Mouse (Mus musculus) ZHBTc4 (cell line): Measurements from ENCODE around the gene Krt24.
A peak's percentile ranks its signal among the peaks of the same experiment; 100 is the strongest.

Experiments
- DNase-seq: peaks from one replicate; pipeline ENCODE4 v3.0.0-alpha.2; 2011; ENCODE audit warnings: low read depth, low spot score

Gene Krt24

DNA sequence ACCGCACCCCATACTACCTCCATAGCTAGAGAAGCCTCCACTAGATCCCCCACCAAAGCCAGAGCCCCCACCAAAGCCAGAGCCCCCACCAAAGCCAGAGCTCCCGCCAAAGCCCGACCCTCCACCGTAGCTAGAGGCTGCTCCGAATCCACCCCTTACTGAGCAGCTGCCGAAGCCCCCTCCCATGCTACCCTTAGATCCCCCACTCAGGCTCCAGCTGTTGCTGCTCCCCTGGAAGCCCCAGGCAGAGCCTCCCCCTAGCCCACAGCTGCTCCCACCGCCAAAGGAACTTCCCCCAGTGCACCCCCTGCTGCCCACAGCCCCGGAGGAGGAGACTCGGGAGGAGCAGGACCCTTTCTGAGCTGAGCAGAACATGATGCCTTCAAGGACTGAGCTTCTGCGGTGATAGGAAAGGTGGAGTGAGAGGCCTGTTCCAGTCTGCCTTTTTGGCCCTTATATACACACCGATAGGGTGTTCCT, at the start of gene Krt24:
Gene Krt24 (minus strand): TSS at position 430 of the 480 bp plus-strand sequence.
- DNase-seq: no peak

DNA sequence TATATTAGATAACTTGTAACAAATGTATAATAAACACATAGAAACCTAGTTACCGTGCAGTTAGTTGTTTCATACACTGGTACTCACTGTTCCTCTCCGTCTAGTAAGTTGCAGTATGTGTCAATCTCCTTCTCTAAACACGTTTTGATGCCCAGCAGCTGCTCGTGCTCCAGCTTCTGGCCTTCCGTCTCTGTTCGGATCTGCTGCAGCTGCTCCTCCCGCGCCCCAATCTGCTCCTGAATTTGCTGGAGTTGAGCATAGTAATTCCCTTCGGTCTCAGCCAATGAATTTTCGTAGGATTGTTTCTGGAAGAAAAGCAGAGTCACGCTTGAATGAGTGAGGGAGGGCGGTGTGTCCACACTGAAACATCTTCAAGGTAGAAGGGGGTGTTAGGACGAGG, 48.4 kb upstream of the Krt24 start:
- DNase-seq: no peak

DNA sequence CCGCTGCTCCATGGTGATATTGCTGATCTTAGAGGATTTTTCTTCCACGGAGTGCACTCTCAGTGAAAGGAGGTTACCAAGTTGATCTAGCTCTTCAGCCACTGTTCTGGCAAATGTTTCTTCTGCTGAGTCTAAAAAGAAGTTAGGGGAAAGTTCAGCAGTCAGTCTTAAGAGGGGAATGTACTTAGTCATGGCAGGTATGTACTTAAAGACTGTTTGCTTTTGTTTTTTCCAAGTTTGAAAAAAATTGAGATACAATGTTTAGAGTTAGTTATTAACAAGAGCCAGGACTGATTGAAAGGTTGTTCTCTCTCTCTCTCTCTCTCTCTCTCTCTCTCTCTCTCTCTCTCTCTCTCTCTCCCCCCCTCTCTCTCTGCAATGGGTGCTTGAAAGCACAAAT, 44.6 kb upstream of the Krt24 start:
- DNase-seq: no peak

DNA sequence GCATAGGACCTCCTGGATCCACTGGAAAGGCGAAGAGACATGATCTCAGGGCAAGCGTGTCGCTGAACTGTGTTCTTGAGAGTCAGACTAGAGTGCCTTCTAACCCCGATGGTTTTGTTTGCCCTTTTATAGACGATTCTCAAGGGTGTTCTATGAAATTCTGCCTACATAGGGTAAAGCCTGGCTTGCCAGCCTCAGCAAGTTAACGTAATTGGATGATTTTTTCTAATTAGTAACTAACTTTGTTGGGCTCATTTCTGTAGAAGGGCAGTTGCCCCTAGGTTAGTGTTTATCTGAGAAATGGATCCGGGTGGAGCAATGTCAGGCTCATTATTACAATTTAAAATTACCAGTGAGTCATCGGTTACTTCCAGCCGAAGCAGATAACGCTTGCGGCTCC, 37.8 kb upstream of the Krt24 start, which contains the start of gene Krt25:
Gene Krt25 (minus strand): TSS at position 101 of the 400 bp plus-strand sequence.
- no peak for DNase-seq

DNA sequence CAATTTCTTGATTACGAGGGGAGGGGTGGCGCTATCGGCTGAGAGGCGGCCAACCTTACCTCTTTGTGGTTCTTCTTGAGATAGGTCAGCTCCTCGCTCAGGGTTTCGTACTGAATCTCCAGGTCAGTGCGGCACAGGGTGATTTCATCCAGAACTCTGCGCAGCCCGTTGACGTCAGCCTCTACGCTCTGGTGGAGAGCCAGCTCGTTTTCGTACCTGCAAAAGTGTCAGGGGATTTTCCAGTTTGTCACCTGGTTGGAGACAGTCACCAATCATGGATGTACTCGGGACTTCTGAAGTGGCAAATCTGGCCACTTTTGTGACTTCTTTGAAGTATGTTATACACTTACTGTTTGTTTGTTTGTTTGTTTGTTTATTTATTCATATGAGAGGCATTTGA, 36.0 kb upstream of the Krt24 start:
- no peak for DNase-seq

DNA sequence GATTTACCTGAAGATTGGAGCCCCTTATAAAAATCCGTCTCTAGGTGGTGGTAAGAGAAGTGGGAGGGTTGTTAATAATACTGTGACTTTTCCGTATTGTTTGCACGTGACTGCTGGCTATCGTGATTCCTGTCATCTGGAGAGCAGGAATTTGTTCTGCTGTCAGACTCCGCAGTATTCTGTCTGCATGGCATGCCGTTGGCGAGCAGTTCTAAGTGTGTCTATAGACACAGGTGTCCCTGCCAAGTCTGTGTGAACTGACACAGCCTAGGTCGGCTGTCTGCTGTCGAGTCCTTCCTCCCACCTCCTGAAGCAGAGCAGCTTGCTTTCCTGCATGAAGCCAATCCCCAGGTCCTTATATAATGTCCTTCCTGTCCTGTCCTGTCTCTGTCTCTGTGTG, 34.1 kb upstream of the Krt24 start:
- DNase-seq: no peak

DNA sequence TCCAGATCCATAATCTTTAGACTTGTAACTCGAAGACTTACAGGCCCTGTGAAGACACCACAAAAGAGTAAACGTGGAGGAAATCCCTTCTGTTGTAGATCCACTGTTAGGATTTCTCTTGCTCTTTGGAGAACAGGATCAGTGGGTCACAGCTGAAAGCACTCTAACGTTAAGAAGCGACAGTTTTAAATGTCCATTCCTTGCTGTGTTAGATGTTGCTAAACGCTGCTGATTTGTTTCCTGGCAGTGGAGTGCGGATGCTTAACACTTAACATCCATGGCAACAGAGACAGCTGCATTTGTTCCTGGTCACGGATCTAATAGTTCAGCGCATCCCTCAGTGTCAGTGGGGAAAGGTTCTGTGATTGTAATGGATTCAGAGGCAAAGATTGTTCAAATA, 31.5 kb upstream of the Krt24 start:
- no peak for DNase-seq

DNA sequence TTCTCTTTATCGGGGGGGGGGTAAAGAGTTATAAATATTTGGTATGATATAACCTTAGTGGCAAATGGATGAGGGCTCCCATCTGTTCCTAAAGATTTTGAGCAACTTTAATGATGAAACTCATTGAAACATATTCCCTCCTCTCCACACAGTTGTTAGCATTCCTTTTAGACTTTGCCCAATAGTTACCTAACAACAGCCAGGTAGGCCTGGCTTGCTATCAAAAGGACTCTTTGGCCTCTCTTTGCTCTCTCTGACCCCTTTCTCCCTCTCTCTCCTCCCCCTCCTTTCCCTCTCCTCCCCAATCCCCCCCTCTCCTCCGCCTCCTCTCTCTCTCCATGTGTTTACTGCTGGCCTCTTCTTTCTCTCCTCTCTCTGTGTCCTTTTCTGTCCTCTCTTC, 29.5 kb upstream of the Krt24 start:
- DNase-seq: no peak

DNA sequence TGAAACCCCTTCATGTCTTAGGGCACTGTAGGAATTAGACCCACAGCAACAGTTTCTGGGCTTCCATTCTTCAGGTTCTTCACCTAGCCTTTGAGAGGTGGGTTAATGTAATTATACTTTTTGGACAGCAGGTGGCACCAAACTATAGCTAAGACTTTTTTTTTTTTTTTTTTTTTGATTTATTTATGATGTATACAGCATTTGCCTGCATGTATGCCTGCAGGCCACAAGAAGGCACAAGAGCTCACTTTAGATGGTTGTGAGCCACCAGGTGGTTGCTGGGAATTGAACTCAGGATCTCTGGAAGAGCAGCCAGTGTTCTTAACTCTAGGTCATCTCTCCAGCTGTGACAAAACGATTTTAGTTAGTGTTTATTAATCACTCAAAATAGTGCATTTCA, 25.8 kb upstream of the Krt24 start:
- DNase-seq: peak; percentile 67

DNA sequence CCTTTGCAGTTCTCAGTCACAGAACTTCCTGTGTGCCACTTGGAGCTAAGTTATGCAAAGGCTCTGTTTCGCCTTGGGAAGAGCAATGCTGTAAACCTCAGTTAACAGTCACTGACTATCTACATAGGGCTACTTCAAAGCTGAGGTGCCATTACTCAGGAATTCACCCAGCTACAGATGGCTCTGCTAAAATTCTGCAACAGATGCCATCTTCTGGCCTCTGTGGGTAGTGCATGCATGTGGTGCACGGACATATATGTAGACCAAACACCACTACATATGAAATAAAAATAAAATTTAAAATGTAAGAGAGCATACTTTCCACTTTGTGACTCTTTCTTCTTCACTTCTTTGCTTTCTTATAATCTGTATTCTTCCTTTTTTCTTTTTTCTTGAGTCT, 22.5 kb upstream of the Krt24 start:
- DNase-seq: peak; percentile 86

DNA sequence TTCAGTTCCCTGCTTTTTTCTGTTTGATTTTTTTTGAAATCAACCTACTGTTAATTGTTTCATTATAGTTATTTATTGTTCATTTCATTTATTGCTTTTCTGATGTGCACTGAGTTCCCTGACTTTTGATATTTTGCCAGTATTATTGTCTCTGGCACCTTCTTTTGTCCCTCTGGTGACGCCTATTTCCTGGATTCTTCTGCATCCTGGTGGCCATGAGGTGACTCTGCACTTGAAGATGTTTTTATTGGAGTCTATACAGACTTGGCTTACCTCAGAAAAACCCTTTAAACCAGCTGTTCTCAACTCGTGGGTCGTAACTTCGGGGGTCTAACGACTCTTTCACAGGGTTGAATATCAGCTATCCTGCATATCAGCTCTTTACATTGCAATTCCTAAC, 10.0 kb upstream of the Krt24 start:
- DNase-seq: no peak

DNA sequence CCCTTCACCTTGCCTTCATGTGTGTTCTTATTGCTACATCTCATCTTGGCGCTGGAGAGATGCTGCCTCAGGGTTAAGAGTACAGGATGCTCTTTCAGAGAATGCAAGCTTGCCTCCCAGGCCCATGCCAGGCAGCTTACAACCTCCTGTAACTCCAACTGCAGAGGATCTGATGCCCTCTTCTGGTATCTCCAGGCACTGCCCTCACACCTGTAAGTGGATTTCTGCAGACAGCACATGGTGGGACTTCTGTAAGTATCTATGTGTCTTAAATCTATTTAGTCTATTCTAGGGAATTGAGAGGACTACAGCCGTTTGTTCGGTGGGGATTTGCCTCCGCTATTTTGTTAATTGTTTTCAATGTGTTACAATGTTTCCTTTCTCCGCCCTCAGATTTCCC, 7.8 kb upstream of the Krt24 start:
- DNase-seq: peak; percentile 58

DNA sequence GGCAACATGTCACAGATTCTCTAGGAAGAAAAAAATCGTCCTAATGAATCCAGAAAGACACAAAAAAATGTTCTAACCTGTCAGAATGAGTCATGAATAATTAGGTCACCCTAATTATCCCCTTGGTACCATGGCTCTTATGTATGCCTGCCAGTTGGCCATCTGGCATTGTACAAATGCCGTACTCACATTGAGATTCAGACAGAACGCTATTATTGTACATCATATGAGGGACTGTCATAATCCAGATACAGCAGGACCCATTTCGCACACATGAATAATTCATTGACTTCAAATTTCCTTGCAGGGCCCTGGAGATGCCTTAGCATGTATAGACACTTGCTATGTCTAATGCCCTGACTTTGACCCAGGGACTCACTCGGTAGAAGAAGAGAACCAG, 1.1 kb downstream of the Krt24 start:
- no peak for DNase-seq

DNA sequence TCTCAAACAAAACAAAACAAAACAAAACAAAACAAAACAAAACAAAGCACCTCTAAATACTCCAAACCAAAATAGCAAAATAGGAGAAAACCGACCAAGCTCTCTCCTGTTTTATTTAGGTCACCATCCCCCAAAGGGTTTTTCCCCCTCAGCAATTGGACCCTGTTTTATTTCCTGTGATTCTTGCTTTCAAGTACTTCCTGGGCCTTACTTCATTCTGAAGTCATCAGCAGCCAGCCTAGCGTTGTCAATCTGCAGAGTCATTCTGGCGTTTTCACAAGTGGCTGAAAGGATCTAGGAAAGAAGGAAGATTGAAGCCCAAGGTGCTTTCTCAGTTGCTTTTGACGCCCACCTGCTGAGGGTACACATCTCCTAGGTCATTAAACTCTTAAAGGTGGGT, 1.7 kb downstream of the Krt24 start:
- DNase-seq: no peak

DNA sequence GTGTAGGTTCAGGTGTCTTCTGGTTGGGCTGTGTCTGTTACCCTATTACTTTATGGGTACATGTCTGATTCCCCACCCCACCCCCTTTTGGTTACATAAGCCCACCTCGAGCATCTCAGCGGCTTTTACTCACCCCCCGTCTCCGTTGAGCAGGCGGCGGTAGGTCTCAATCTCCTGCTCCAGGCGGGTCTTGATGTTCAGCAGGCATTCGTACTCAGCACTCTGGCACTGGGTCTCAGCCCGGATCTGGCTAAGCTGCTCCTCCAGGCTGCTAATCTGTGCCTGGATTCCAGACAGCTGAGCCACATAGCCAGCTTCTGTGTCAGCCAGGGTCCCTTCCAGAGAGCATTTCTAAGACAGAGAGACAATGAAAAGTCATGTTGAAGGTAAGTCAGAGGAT, 3.9 kb downstream of the Krt24 start:
- DNase-seq: no peak

DNA sequence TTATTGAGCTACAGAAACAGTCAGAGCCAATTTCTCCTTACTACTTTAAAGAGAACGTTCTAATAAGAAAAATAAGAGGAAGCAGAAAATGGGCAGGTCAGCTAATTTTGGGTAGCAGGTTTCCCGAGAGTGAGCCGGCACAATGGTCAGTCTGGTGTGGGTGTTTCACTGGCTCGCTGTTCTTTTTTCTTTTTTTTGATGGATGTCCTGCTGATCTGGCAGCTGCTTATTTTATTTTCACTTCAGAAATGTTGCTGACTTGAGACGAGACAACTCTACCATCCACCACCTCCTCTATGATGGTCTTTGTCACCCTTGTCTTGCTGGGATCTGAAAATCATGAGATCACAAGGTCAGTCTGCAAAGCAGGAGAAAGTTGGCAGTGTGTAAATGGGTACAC, 5.1 kb downstream of the Krt24 start:
- DNase-seq: no peak

DNA sequence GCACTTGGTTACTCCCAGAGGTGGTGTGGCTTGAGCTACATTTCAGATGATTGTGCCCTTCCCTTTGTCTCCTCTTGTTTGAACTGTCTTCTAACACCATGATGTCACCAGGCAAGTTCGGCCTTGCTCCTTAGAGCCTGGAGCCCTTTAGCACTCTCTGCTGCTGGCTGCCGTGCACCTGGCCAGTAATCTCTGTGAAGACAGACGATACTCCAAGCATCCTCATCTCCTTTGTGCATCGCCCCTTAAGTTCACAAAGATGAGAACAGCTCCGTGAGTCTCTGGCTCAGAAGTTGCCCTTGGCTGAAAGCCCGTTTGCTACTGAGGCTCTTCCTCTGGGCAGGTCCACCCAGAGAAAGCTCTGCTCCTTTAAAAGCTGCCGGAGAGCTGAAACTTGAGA, 8.3 kb downstream of the Krt24 start:
- no peak for DNase-seq

DNA sequence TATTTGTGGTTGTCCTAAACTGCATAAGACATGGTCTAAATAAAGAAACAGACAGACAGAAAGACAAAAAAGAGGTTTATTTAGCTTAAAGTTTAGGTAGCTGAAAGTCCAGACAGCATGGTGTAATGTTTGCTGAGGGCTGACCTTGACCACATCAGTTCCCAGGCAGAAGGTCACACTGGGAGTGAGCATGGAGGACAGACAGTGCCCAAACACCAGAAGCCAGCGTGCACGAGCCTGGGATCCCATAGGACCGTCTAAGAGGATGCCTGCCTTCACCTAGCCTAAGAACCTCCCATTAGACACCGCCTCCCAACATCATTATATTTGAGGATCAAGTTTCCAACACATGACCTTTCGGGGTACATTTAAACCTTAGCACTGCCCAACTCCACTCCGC, 9.4 kb downstream of the Krt24 start:
- no peak for DNase-seq

DNA sequence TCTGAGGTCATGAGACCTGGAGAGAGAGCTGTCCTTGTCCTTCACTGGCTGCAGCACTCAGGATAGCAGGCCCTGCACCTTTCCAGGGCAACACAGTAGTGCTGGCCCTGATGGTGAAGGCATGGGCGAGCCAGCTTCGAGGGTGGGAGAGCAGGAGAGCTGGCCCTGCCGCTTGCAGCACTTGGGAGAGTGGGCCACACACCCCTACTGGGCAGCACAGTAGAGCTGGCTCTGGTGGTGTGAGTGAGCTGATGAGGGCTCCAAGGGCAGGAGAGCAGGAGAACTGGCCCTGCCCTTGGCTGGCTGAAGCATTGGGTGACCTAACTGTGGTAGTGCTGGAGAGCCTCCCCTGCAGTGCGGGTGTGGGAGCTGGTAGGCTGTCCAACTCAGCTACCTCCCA, 12.3 kb downstream of the Krt24 start:
- no peak for DNase-seq

DNA sequence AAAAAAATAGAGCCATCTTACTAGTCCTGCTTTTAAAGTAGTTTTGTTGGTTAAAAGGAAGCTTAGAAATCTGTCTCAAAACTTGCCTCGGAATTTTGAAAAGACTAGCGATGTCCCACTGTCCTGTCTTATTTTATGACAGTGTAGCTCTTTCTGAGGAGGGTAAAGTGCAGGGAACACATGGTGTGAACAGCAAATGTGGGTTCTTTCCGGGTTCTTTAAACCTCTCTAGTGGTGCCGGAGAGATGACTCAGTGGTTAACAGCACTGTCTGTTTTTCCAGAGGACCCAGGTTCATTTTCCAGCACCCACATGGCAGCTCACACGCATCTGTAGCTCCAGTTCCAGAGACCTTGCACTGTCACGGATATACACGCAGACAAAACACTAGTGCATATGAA, 15.9 kb downstream of the Krt24 start:
- DNase-seq: no peak

DNA sequence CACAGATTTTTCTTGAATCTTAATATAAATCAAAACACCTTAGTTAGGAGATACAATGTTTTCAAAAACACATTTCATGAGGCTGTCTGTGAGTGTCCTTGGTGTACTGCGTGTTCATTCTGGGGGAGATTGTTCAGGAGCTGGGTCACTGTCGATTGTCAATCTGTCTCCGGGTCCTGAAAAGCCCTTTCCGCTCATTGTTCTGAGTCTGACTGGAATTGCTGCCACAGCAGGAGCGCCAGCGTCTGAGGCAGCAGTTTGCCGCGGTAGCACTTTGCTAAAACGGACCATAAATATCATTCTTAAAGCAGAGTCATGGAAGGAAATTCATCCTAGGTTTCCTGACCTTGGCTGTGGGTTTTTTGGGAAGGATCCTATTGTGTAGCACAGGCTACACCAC, 19.3 kb downstream of the Krt24 start:
- peak; percentile 27 for DNase-seq

DNA sequence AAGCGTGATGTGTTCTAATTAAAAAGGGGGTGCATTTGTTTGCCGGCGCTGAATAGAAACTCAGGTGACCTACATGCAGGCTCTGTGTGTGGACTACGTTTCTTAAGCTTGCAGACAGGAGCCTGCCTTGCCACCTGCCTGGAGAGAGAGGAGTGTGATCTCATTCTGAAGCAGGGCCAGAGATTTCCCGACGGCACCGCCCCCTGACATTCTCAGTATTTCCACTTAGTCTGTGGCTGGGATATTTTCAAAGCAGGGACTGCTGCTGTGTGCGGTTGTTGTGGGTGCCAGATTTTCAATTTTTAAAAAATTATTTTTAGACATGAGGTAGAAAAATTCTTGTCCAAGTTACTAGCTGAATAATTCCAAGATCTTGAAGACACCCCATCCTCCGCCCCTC, 19.8 kb downstream of the Krt24 start:
- no peak for DNase-seq

DNA sequence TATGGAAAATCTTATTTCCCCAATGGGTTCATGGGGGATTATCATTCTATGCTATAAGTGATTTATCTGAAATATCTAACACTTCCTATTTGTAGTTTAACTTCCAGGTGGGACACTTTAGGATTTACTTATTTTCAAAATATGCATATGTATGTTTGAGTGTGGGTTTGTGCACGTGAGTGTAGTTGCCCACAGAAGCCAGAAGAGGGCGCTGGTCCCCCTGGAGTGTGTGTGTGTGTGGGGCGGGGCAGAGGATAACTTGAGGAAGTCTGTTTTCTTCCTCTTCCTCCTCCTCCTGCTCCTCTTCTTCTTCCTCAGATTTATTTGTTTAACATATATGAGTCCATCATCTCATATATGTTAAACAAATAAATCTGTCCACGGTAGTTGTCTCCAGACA, 28.8 kb downstream of the Krt24 start:
- peak; percentile 31 for DNase-seq

DNA sequence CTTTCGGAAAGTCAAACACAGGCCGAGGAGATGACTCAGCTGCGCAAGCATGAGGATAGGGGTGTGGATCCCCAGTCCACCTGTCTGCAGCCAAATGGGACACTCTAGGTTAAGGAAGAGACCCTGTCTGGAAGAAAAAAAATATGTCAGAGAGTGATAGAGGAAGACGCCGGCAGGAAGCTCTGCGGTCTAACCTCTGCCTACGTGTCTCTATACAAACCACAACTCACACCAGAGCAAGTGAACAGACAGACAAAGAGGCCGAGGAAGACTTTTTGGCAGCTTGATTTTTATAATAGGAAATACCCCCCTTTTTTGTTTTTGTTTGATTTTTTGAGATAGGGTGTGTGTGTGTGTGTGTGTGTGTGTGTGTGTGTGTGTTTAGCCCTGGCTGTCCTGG, 29.7 kb downstream of the Krt24 start:
- DNase-seq: no peak

DNA sequence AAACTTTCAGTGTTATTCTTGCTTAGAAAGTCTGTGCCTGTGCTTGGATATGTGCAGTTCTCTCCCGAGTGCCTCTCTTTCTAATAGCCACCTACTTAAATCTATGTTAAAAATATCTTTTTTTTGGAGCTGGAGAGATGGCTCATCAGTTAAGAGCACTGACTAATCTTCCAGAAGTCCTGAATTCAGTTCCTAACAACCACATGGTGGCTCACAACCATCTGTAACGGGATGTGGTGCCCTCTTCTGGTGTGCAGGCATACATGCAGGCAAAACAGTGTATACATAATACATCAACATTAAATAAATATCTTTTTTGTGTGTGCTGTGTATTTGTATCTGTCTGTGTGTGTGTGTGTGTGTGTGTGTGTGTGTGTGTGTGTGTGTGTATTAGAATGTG, 31.2 kb downstream of the Krt24 start:
- DNase-seq: no peak
